Mouse (Mus musculus) myocyte (in vitro differentiated cells): ENCODE results near the gene Suds3. TPM values are rescaled to one million over a fixed set of nuclear protein-coding genes. Genes with fewer than 3 reads are reported as not detected.

Experiments
- H3K27me3 ChIP-seq: one replicate; pipeline ENCODE4 v1.6.1; 2011; ENCODE audit not compliant: control insufficient read depth, insufficient read depth, insufficient read length
- H3K36me3 ChIP-seq: one replicate; pipeline ENCODE4 v1.6.1; 2011; ENCODE audit not compliant: control insufficient read depth, insufficient read depth
- H3K4me2 ChIP-seq: one replicate; pipeline ENCODE4 v1.6.1; 2011; ENCODE audit warnings: low read depth, control low read depth
- H3K4me3 ChIP-seq: one replicate; pipeline ENCODE4 v1.5.1; 2011; ENCODE audit warnings: mild to moderate bottlenecking, control low read depth, moderate library complexity
- H3K79me2 ChIP-seq: one replicate; pipeline ENCODE4 v1.6.1; 2011; ENCODE audit not compliant: control insufficient read depth, insufficient read depth
- H3ac ChIP-seq: one replicate; pipeline ENCODE4 v1.6.1; 2011; ENCODE audit not compliant: control insufficient read depth, insufficient read length
- CEBPB ChIP-seq: IDR thresholded peaks from 2 replicates; pipeline ENCODE4 v1.6.1; 2011; ENCODE audit warnings: mild to moderate bottlenecking, moderate library complexity; ENCODE audit not compliant: poor library complexity, insufficient read depth, severe bottlenecking
- E2F4 ChIP-seq: IDR thresholded peaks from one replicate; pipeline ENCODE4 v1.6.1; 2011; ENCODE audit warnings: mild to moderate bottlenecking, control low read depth, moderate library complexity; ENCODE audit not compliant: insufficient read depth
- MAX ChIP-seq: IDR thresholded peaks from one replicate; pipeline ENCODE4 v1.6.1; 2011; ENCODE audit warnings: low read depth, mild to moderate bottlenecking, control low read depth
- MYOD1 ChIP-seq, 3 experiments: IDR thresholded peaks; one replicate each; pipeline ENCODE4 v1.6.1; 2011; ENCODE audit warnings: control low read depth in 2 of 3, low read depth in 2 of 3, mild to moderate bottlenecking in 2 of 3, moderate library complexity in 1 of 3; ENCODE audit not compliant: insufficient read length in 2 of 3, control insufficient read depth in 1 of 3
- MYOG ChIP-seq, 3 experiments: IDR thresholded peaks; one replicate each; pipeline ENCODE4 v1.6.1; 2011; ENCODE audit warnings: control low read depth in 2 of 3, low read depth in 2 of 3, mild to moderate bottlenecking in 2 of 3; ENCODE audit not compliant: insufficient read length in 2 of 3, control insufficient read depth in 1 of 3, insufficient read depth in 1 of 3
- POLR2A ChIP-seq: IDR thresholded peaks from one replicate; pipeline ENCODE4 v1.6.1; 2011; ENCODE audit warnings: low read depth, mild to moderate bottlenecking, control low read depth, moderate library complexity; ENCODE audit not compliant: insufficient read length
- POLR2AphosphoS2 ChIP-seq: IDR thresholded peaks from one replicate; pipeline ENCODE4 v1.6.1; 2011; ENCODE audit warnings: low read depth, control low read depth; ENCODE audit not compliant: insufficient read length
- REST ChIP-seq: IDR thresholded peaks from one replicate; pipeline ENCODE4 v1.6.1; 2011; ENCODE audit warnings: mild to moderate bottlenecking, control low read depth, moderate library complexity; ENCODE audit not compliant: insufficient read depth, insufficient read length
- SRF ChIP-seq: IDR thresholded peaks from one replicate; pipeline ENCODE4 v1.6.1; 2011; ENCODE audit warnings: low read depth; ENCODE audit not compliant: control insufficient read depth, insufficient read length
- TCF12 ChIP-seq: IDR thresholded peaks from one replicate; pipeline ENCODE4 v1.6.1; 2011; ENCODE audit warnings: mild to moderate bottlenecking, control low read depth; ENCODE audit not compliant: poor library complexity, insufficient read depth, severe bottlenecking
- TCF3 ChIP-seq: IDR thresholded peaks from one replicate; pipeline ENCODE4 v1.6.1; 2011; ENCODE audit warnings: low read depth, control low read depth; ENCODE audit not compliant: insufficient read length
- USF1 ChIP-seq: IDR thresholded peaks from one replicate; pipeline ENCODE4 v1.6.1; 2011; ENCODE audit warnings: low read depth, mild to moderate bottlenecking, control low read depth, moderate library complexity
- polyA plus RNA-seq: library from polyadenylated mRNA; unstranded; fragments of >200 nt; fragmentation: generic; extraction: Trizol; gene quantifications from one replicate; pipeline ENCODE4 v1.2.1, GENCODE M21; 2012; ENCODE audit warnings: missing spikeins

Gene Suds3
- polyA plus RNA-seq, 1 experiment = 77.0 TPM

DNA sequence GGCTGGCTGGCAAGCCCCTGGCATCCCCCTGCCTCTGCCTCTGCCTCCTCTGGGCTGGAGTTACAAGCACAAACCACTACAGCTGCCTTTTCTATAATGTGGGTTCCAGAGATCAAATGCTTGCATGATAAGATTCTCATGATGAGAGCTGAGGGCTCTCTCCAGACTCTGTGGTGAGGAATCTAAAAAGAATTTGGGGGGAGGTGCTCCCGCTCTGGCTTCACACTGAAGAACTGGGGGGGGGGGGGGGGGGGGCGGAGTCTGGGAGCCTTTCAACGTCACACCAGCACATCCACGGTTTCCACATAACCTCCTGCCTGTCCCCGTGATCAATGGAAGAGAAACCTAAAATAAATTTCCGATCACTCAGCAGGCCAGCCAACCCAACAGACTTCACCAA lies 26.1 kb downstream of the Suds3 start:
- Histone ChIP-seq H3K36me3 (peaks cover 1% of the 10 kb centered on the region), H3K4me2 (no peak overlapping the region), H3K79me2 (no peaks in the 10 kb centered on the region), H3ac (no peak overlapping the region), H3K4me3 (no peak overlapping the region), H3K27me3 (no peaks in the 10 kb centered on the region)
- no peak for TF ChIP-seq REST
- no peak for TF ChIP-seq TCF3
- TF ChIP-seq USF1 = no peak
- no peak for TF ChIP-seq POLR2AphosphoS2
- no peak for TF ChIP-seq TCF12
- no peak for TF ChIP-seq POLR2A
- TF ChIP-seq SRF = no peak
- TF ChIP-seq E2F4 = no peak

DNA sequence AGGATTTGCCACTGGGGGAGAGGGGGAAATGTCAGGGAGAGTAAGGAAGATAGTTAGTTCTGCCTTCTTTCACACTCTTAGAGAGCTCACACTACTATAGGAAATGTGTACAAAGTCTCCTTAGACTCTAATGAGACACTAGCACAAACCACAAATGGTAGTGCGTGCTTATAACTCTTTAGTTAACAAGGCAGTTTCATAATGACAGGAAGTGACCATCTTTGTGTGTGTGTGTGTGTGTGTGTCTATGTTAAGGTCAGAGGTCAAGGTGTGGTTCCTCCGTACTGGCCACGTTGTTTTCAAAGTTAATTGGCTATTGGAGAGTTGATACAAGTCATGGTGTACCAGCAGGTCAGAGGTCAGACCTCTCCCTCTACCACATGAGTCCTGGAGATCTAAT lies 26.8 kb downstream of the Suds3 start:
- Histone ChIP-seq H3ac (no peak overlapping the region), H3K79me2 (no peaks in the 10 kb centered on the region), H3K4me2 (no peak overlapping the region), H3K4me3 (no peak overlapping the region), H3K36me3 (no peaks in the 10 kb centered on the region), H3K27me3 (peaks cover 5% of the 10 kb centered on the region)
- TF ChIP-seq MAX (no peak), TCF12 (no peak), TCF3 (no peak), CEBPB (no peak), MYOG (IDR thresholded peaks at IDR 0.05; ENCODE audit: control insufficient read depth in 1 of 3, insufficient read depth in 1 of 3, insufficient read length in 2 of 3, low read depth in 2 of 3) (no peak), POLR2AphosphoS2 (no peak)

DNA sequence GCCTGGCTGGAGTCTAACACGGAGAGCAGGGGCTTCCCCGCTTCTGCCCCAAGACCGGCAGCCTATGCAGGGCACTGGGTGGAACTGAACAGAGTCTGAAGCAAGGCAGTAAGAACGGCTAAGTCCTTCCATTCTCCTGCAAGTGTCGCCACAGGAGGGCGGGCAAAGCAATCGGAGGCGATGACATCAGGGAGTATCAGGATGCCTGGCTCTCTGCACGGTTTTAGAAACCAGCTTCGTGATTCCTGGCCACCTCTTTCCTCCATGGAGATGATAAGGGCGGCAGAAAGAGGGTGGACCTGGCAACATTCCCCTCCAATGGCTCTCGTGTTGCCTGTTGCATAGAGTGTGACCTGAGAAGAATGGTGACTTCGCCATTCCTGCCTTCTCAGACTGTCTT lies 28.2 kb downstream of the Suds3 start:
- peaks cover 6% of the 10 kb centered on the region for H3K27me3 ChIP-seq
- H3K79me2 ChIP-seq = no peaks in the 10 kb centered on the region
- H3ac ChIP-seq = no peak overlapping the region
- TF ChIP-seq USF1 (no peak), TCF12 (no peak), MAX (no peak)
- no peak overlapping the region for H3K4me3 ChIP-seq
- H3K4me2 ChIP-seq = no peak overlapping the region
- no peaks in the 10 kb centered on the region for H3K36me3 ChIP-seq

DNA sequence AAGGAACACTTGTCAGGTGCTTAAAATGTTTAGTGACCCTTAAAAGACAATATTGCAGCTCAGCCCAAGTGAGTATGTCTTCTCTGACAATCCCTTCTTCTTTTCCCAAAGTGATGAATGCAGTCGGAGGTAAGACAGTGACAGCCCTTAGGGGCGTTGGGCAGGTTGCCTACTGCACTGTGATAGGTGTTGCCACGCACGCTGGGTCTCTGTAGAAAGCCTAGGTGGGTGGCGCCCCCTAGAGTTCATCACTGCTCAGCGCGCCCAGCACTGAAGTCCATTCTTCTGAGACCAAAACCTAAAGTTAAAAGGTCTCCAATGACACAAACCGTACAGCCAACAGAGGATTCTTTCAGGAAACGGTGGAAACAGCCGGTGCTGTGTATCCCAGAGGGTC lies 46.4 kb downstream of the Suds3 start:
- Histone ChIP-seq H3K4me2 (no peak overlapping the region), H3K4me3 (no peak overlapping the region)
- TF ChIP-seq USF1 (no peak), MYOD1 (IDR thresholded peaks at IDR 0.05; ENCODE audit: control insufficient read depth in 1 of 3, insufficient read length in 2 of 3, low read depth in 2 of 3) (no peak)

DNA sequence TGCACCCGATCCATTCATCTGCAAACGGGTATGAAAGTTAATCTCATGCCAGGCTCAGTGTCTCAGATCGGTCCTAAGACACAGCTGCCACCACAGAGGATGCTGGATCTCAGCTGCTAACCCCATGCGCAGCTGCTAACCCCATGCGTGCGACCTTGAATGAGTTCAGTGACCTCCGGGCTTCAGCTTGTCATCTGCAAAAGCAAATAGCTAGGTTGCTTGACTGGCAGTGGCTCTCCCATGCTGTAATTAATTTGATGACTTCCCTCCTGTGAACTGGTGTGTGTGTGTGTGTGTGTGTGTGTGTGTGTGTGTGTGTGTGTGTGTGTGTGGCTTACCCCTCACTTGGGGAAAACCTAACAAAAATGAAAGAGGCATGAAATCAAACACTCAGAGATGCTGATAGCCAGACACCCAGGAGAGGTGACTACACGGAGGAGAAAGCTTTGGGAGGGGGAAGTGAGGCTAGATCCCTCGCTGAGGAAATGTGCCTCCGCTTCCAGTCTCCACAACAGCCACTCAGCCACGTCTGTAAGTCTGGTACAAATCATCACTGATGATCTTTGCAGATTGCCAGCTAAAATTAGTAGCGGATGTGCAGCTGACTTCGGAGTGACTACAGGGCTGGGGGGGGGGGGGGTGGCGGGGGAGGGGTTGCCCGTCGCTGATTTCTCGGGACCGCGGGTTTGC lies 47.0 kb downstream of the Suds3 start:
- no peaks in the 10 kb centered on the region for H3K36me3 ChIP-seq
- H3K4me2 ChIP-seq = no peak overlapping the region
- no peaks in the 10 kb centered on the region for H3K27me3 ChIP-seq
- H3ac ChIP-seq = no peak overlapping the region
- no peaks in the 10 kb centered on the region for H3K79me2 ChIP-seq
- TF ChIP-seq SRF (no peak), MYOG (IDR thresholded peaks at IDR 0.05; ENCODE audit: control insufficient read depth in 1 of 3, insufficient read depth in 1 of 3, insufficient read length in 2 of 3, low read depth in 2 of 3) (peak in 2 of 3 experiments; percentile 64 to 66), E2F4 (no peak), MYOD1 (IDR thresholded peaks at IDR 0.05; ENCODE audit: control insufficient read depth in 1 of 3, insufficient read length in 2 of 3, low read depth in 2 of 3) (peak in 2 of 3 experiments; percentile 36 to 58)
- no peak overlapping the region for H3K4me3 ChIP-seq

More for the DNA sequence above, 46.4 kb downstream of the Suds3 start:
- no peaks in the 10 kb centered on the region for H3K27me3 ChIP-seq
- H3K36me3 ChIP-seq = no peaks in the 10 kb centered on the region
- no peaks in the 10 kb centered on the region for H3K79me2 ChIP-seq
- H3ac ChIP-seq = no peak overlapping the region

DNA sequence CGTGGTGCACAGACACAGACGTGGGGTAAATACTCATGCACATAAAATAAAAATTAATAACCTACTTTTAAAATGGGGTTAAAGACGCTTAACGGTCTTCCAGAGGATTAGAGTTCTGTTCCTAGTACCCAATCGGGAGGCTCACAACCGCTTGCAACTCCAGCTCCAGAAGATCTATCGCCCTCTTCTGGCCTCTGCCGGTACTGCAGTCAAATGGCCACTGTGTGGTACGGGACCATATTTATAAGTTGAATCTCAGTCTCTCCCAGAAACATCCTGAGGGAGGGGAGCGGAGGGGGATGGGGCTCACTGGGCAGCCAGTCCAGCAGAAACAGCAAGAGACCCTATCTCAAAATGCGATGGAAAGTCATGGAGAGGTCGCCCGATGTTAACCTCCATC lies 47.7 kb downstream of the Suds3 start:
- H3K79me2 ChIP-seq = no peaks in the 10 kb centered on the region
- H3K36me3 ChIP-seq = no peaks in the 10 kb centered on the region
- H3K27me3 ChIP-seq = no peaks in the 10 kb centered on the region
- no peak overlapping the region for H3ac ChIP-seq
- no peak overlapping the region for H3K4me3 ChIP-seq
- H3K4me2 ChIP-seq = no peak overlapping the region
- TF ChIP-seq SRF (no peak), MYOD1 (IDR thresholded peaks at IDR 0.05; ENCODE audit: control insufficient read depth in 1 of 3, insufficient read length in 2 of 3, low read depth in 2 of 3) (no peak), REST (no peak), MAX (no peak), CEBPB (no peak), TCF3 (no peak), USF1 (no peak), MYOG (IDR thresholded peaks at IDR 0.05; ENCODE audit: control insufficient read depth in 1 of 3, insufficient read depth in 1 of 3, insufficient read length in 2 of 3, low read depth in 2 of 3) (no peak), POLR2A (no peak), TCF12 (no peak), POLR2AphosphoS2 (no peak), E2F4 (no peak)
